Mouse (Mus musculus) MEL (cell line): ENCODE data around the gene Pex10. TPM values are rescaled to one million over a fixed set of nuclear protein-coding genes. Genes with fewer than 3 reads are reported as not detected.
A peak's percentile ranks its signal among the peaks of the same experiment; 100 is the strongest.

ENCODE experiments used
- DNase-seq: peaks from one replicate; pipeline ENCODE4 v3.0.0; 2011; ENCODE audit warnings: low read depth, low spot score
- H3K27ac ChIP-seq: 2 replicates; pipeline ENCODE4 v1.5.1; 2012; ENCODE audit warnings: low read depth, mild to moderate bottlenecking, control low read depth, low read length, moderate library complexity; ENCODE audit not compliant: control insufficient read depth
- H3K27me3 ChIP-seq, 2 experiments: fragments of 150-350 bp in 1 of 2; sonication (generic) in 1 of 2; 2 replicates each; pipeline ENCODE4 v1.6.1; 2012; ENCODE audit warnings: low read length in 2 of 2, mild to moderate bottlenecking in 2 of 2, improper control_type of control experiment in 1 of 2, moderate library complexity in 1 of 2; ENCODE audit not compliant: insufficient read depth in 2 of 2, control insufficient read depth in 1 of 2
- H3K36me3 ChIP-seq, 2 experiments: 2 replicates each; pipeline ENCODE4 v1.6.1; 2012 to 2014; ENCODE audit warnings: low read length in 2 of 2, improper control_type of control experiment in 1 of 2, inconsistent platforms in 1 of 2, mild to moderate bottlenecking in 1 of 2; ENCODE audit not compliant: insufficient read depth in 2 of 2, control insufficient read depth in 1 of 2
- H3K4me1 ChIP-seq, 2 experiments: fragments of 150-350 bp in 1 of 2; sonication (generic) in 1 of 2; 2 replicates each; pipeline ENCODE4 v1.6.1; 2012; ENCODE audit warnings: low read length in 2 of 2, improper control_type of control experiment in 1 of 2, mild to moderate bottlenecking in 1 of 2; ENCODE audit not compliant: insufficient read depth in 2 of 2, control insufficient read depth in 1 of 2
- H3K4me3 ChIP-seq, 2 experiments: fragments of 150-350 bp in 1 of 2; sonication (generic) in 1 of 2; 2 replicates each; pipeline ENCODE4 v1.5.1; 2012; ENCODE audit warnings: low read depth in 2 of 2, low read length in 2 of 2, mild to moderate bottlenecking in 2 of 2, moderate library complexity in 2 of 2, control low read depth in 1 of 2, improper control_type of control experiment in 1 of 2; ENCODE audit not compliant: control insufficient read depth in 1 of 2, insufficient read depth in 1 of 2
- H3K79me2 ChIP-seq: 2 replicates; pipeline ENCODE4 v1.6.1; 2012; ENCODE audit warnings: mild to moderate bottlenecking, low read length, moderate library complexity; ENCODE audit not compliant: control insufficient read depth, poor library complexity, insufficient read depth
- H3K9ac ChIP-seq: 2 replicates; pipeline ENCODE4 v1.6.1; 2012; ENCODE audit warnings: low read depth, mild to moderate bottlenecking, control low read depth, low read length, moderate library complexity; ENCODE audit not compliant: control insufficient read depth, poor library complexity, severe bottlenecking
- H3K9me3 ChIP-seq: fragments of 150-350 bp; sonication (generic); replicated peaks from 2 replicates; pipeline ENCODE4 v1.6.1; 2012; ENCODE audit warnings: mild to moderate bottlenecking, low read length, improper control_type of control experiment, moderate library complexity; ENCODE audit not compliant: insufficient read depth
- BHLHE40 ChIP-seq: IDR thresholded peaks from 2 replicates; pipeline ENCODE4 v1.6.1; 2012; ENCODE audit warnings: low read depth, mild to moderate bottlenecking, inconsistent platforms, low read length, improper control_type of control experiment, borderline replicate concordance
- CHD1 ChIP-seq: IDR thresholded peaks from 2 replicates; pipeline ENCODE4 v1.6.1; 2012; ENCODE audit warnings: low read depth, mild to moderate bottlenecking, inconsistent platforms, low read length, improper control_type of control experiment
- CHD2 ChIP-seq: IDR thresholded peaks from 2 replicates; pipeline ENCODE4 v1.6.1; 2011; ENCODE audit warnings: low read length, improper control_type of control experiment
- CTCF ChIP-seq, 3 experiments: IDR thresholded peaks in 2 of 3; conservative IDR thresholded peaks in 1 of 3; 2 replicates each; pipeline ENCODE4 v1.5.1; 2011 to 2012; ENCODE audit warnings: low read length in 3 of 3, low read depth in 2 of 3, mild to moderate bottlenecking in 2 of 3, improper control_type of control experiment in 1 of 3, inconsistent platforms in 1 of 3, mixed read lengths in 1 of 3, moderate library complexity in 1 of 3; ENCODE audit not compliant: control insufficient read depth in 1 of 3, insufficient read depth in 1 of 3, poor library complexity in 1 of 3, severe bottlenecking in 1 of 3
- E2F4 ChIP-seq: IDR thresholded peaks from 2 replicates; pipeline ENCODE4 v1.6.1; 2011; ENCODE audit warnings: low read depth, low read length, improper control_type of control experiment, borderline replicate concordance
- ELF1 ChIP-seq: IDR thresholded peaks from 2 replicates; pipeline ENCODE4 v1.6.1; 2014; ENCODE audit warnings: low read depth, mild to moderate bottlenecking, inconsistent platforms, low read length, improper control_type of control experiment, moderate library complexity
- EP300 ChIP-seq, 2 experiments: IDR thresholded peaks; 2 replicates each; pipeline ENCODE4 v1.6.1; 2011; ENCODE audit warnings: improper control_type of control experiment in 2 of 2, low read length in 2 of 2, low read depth in 1 of 2, mild to moderate bottlenecking in 1 of 2
- ETS1 ChIP-seq: IDR thresholded peaks from 2 replicates; pipeline ENCODE4 v1.6.1; 2012; ENCODE audit warnings: low read depth, mild to moderate bottlenecking, inconsistent platforms, low read length, improper control_type of control experiment, moderate library complexity
- GABPA ChIP-seq: IDR thresholded peaks from 2 replicates; pipeline ENCODE4 v1.6.1; 2012; ENCODE audit warnings: low read depth, mild to moderate bottlenecking, inconsistent platforms, low read length, improper control_type of control experiment, moderate library complexity
- GATA1 ChIP-seq: IDR thresholded peaks from 2 replicates; pipeline ENCODE4 v1.6.1; 2011; ENCODE audit warnings: low read depth, low read length, improper control_type of control experiment
- HCFC1 ChIP-seq: IDR thresholded peaks from 2 replicates; pipeline ENCODE4 v1.6.1; 2012; ENCODE audit warnings: low read depth, mild to moderate bottlenecking, inconsistent platforms, low read length, improper control_type of control experiment, moderate library complexity
- JUND ChIP-seq: IDR thresholded peaks from 2 replicates; pipeline ENCODE4 v1.6.1; 2011; ENCODE audit warnings: low read depth, mild to moderate bottlenecking, improper control_type of control experiment, low read length
- KAT2A ChIP-seq: conservative IDR thresholded peaks from 2 replicates; pipeline ENCODE4 v1.6.1; 2012; ENCODE audit warnings: low read depth, low read length, improper control_type of control experiment, inconsistent platforms
- MAFK ChIP-seq: IDR thresholded peaks from 2 replicates; pipeline ENCODE4 v1.6.1; 2011; ENCODE audit warnings: low read depth, mild to moderate bottlenecking, low read length, improper control_type of control experiment, borderline replicate concordance
- MAX ChIP-seq: IDR thresholded peaks from 2 replicates; pipeline ENCODE4 v1.6.1; 2011; ENCODE audit warnings: low read length, improper control_type of control experiment
- MAZ ChIP-seq: IDR thresholded peaks from 2 replicates; pipeline ENCODE4 v1.6.1; 2012; ENCODE audit warnings: low read depth, mild to moderate bottlenecking, inconsistent platforms, low read length, improper control_type of control experiment
- MEF2A ChIP-seq: IDR thresholded peaks from 2 replicates; pipeline ENCODE4 v1.6.1; 2014; ENCODE audit warnings: low read depth, mild to moderate bottlenecking, inconsistent platforms, low read length, improper control_type of control experiment; ENCODE audit not compliant: poor library complexity, insufficient replicate concordance, severe bottlenecking; ENCODE audit errors: extremely low read depth
- MXI1 ChIP-seq: IDR thresholded peaks from 2 replicates; pipeline ENCODE4 v1.6.1; 2011; ENCODE audit warnings: mild to moderate bottlenecking, low read depth, low read length, improper control_type of control experiment
- MYB ChIP-seq: IDR thresholded peaks from 2 replicates; pipeline ENCODE4 v1.6.1; 2011; ENCODE audit warnings: mild to moderate bottlenecking, low read depth, low read length, improper control_type of control experiment
- MYC ChIP-seq: IDR thresholded peaks from 2 replicates; pipeline ENCODE4 v1.6.1; 2011; ENCODE audit warnings: low read depth, mild to moderate bottlenecking, low read length, improper control_type of control experiment, moderate library complexity
- NELFE ChIP-seq: IDR thresholded peaks from 2 replicates; pipeline ENCODE4 v1.6.1; 2011; ENCODE audit warnings: low read depth, low read length, improper control_type of control experiment
- NRF1 ChIP-seq: IDR thresholded peaks from 2 replicates; pipeline ENCODE4 v1.6.1; 2014; ENCODE audit warnings: low read depth, mild to moderate bottlenecking, inconsistent platforms, low read length, improper control_type of control experiment, moderate library complexity; ENCODE audit not compliant: poor library complexity, insufficient read depth, severe bottlenecking
- POLR2A ChIP-seq, 2 experiments: IDR thresholded peaks; 2 replicates each; pipeline ENCODE4 v1.6.1; 2011 to 2012; ENCODE audit warnings: low read length in 2 of 2, mild to moderate bottlenecking in 2 of 2, control low read depth in 1 of 2, improper control_type of control experiment in 1 of 2, low read depth in 1 of 2, moderate library complexity in 1 of 2; ENCODE audit not compliant: control insufficient read depth in 1 of 2, insufficient read depth in 1 of 2, poor library complexity in 1 of 2
- POLR2AphosphoS2 ChIP-seq: IDR thresholded peaks from 2 replicates; pipeline ENCODE4 v1.6.1; 2011; ENCODE audit warnings: low read length, improper control_type of control experiment
- POLR2AphosphoS5 ChIP-seq: IDR thresholded peaks from 2 replicates; pipeline ENCODE4 v1.6.1; 2012; ENCODE audit warnings: low read depth, borderline replicate concordance, mild to moderate bottlenecking, inconsistent platforms, low read length, moderate library complexity, mixed read lengths
- RAD21 ChIP-seq: IDR thresholded peaks from 2 replicates; pipeline ENCODE4 v1.6.1; 2011; ENCODE audit warnings: mild to moderate bottlenecking, low read depth, low read length, improper control_type of control experiment
- RCOR1 ChIP-seq: IDR thresholded peaks from 2 replicates; pipeline ENCODE4 v1.6.1; 2012; ENCODE audit warnings: low read depth, mild to moderate bottlenecking, inconsistent platforms, low read length, improper control_type of control experiment
- SMC3 ChIP-seq: IDR thresholded peaks from 2 replicates; pipeline ENCODE4 v1.6.1; 2011; ENCODE audit warnings: low read depth, low read length, improper control_type of control experiment
- TAL1 ChIP-seq: IDR thresholded peaks from 2 replicates; pipeline ENCODE4 v1.6.1; 2012; ENCODE audit warnings: mild to moderate bottlenecking, inconsistent platforms, low read length, moderate library complexity, mixed read lengths
- TBP ChIP-seq: IDR thresholded peaks from 2 replicates; pipeline ENCODE4 v1.8.0; 2011; ENCODE audit warnings: low read depth, low read length, improper control_type of control experiment
- TCF12 ChIP-seq: IDR thresholded peaks from 2 replicates; pipeline ENCODE4 v1.6.1; 2014; ENCODE audit warnings: low read depth, mild to moderate bottlenecking, inconsistent platforms, low read length, improper control_type of control experiment, moderate library complexity
- UBTF ChIP-seq: IDR thresholded peaks from 2 replicates; pipeline ENCODE4 v1.6.1; 2012; ENCODE audit warnings: low read depth, mild to moderate bottlenecking, inconsistent platforms, low read length, improper control_type of control experiment, moderate library complexity, borderline replicate concordance; ENCODE audit not compliant: insufficient read depth
- USF1 ChIP-seq: IDR thresholded peaks from 2 replicates; pipeline ENCODE4 v1.6.1; 2014; ENCODE audit warnings: low read depth, mild to moderate bottlenecking, inconsistent platforms, low read length, improper control_type of control experiment, moderate library complexity
- USF2 ChIP-seq, 2 experiments: IDR thresholded peaks; 2 replicates each; pipeline ENCODE4 v1.6.1; 2011 to 2012; ENCODE audit warnings: improper control_type of control experiment in 2 of 2, low read length in 2 of 2, borderline replicate concordance in 1 of 2, inconsistent platforms in 1 of 2, low read depth in 1 of 2, mild to moderate bottlenecking in 1 of 2; ENCODE audit not compliant: insufficient read depth in 1 of 2
- ZC3H11A ChIP-seq: IDR thresholded peaks from 2 replicates; pipeline ENCODE4 v1.6.1; 2012; ENCODE audit warnings: low read depth, mild to moderate bottlenecking, inconsistent platforms, low read length, improper control_type of control experiment
- ZKSCAN1 ChIP-seq: IDR thresholded peaks from 2 replicates; pipeline ENCODE4 v1.6.1; 2012; ENCODE audit warnings: low read depth, mild to moderate bottlenecking, inconsistent platforms, low read length, improper control_type of control experiment, moderate library complexity
- ZMIZ1 ChIP-seq: IDR thresholded peaks from 2 replicates; pipeline ENCODE4 v1.6.1; 2012; ENCODE audit warnings: low read depth, mild to moderate bottlenecking, inconsistent platforms, low read length, improper control_type of control experiment, moderate library complexity
- ZNF384 ChIP-seq: IDR thresholded peaks from 2 replicates; pipeline ENCODE4 v1.6.1; 2012; ENCODE audit warnings: low read depth, mild to moderate bottlenecking, inconsistent platforms, low read length, improper control_type of control experiment
- polyA plus RNA-seq, 2 experiments: library from polyadenylated mRNA; stranded (reverse) in 1 of 2; unstranded in 1 of 2; fragments of >175 nt in 1 of 2; fragments of >200 nt in 1 of 2; gene quantifications; 2 replicates each; pipeline versions ENCODE4 v1.2.1 to v1.2.4; 2012; ENCODE audit warnings: low replicate concordance in 2 of 2, low read depth in 1 of 2; ENCODE audit not compliant: insufficient read length in 2 of 2, insufficient read depth in 1 of 2, missing spikeins in 1 of 2
- total RNA-seq: library from RNA; depleted of rRNA; stranded (reverse); fragments of 300-350 nt; gene quantifications from 2 replicates; pipeline ENCODE4 v1.2.3, GENCODE M21; 2012

The Pex10 gene
- total and polyA plus RNA-seq, 3 experiments, result 15.8 to 21.8 TPM; not detected in 1

- H3K9ac ChIP-seq, result no peak overlapping the region
- H3K9me3 ChIP-seq, result no peaks in the 10 kb centered on the region
- no peaks in the 10 kb centered on the region for H3K79me2 ChIP-seq
- H3K4me3 ChIP-seq, result no peak overlapping the region
- no peaks in the 10 kb centered on the region for H3K27me3 ChIP-seq
- peaks cover 0 to 35% of the 10 kb centered on the region in 2 experiments; a peak in 2 of 4 replicates for H3K36me3 ChIP-seq
- no peak overlapping the region for H3K27ac ChIP-seq
- DNase-seq, result peak; percentile 61
- peaks cover 27 to 59% of the 10 kb centered on the region in 2 experiments for H3K4me1 ChIP-seq
- no peak for TF ChIP-seq USF2 (IDR thresholded peaks at IDR 0.05; ENCODE audit: borderline replicate concordance in 1 of 2, insufficient read depth in 1 of 2, low read depth in 1 of 2, low read length in 2 of 2)
- no peak for TF ChIP-seq POLR2AphosphoS2
- TF ChIP-seq POLR2AphosphoS5, result no peak
- TF ChIP-seq ZMIZ1, result no peak
- no peak for TF ChIP-seq EP300 (IDR thresholded peaks at IDR 0.05; ENCODE audit: low read depth in 1 of 2, low read length in 2 of 2)
- TF ChIP-seq SMC3, result no peak
- TF ChIP-seq TAL1, result no peak
- TF ChIP-seq BHLHE40, result no peak
- no peak for TF ChIP-seq E2F4
- peak; percentile 74 for TF ChIP-seq TCF12
- no peak for TF ChIP-seq MYC
- no peak for TF ChIP-seq RAD21
- TF ChIP-seq RCOR1, result peak; percentile 49; the same call in 1 of the 2 replicates
- TF ChIP-seq TBP, result no peak
- no peak for TF ChIP-seq NRF1
- no peak for TF ChIP-seq POLR2A (IDR thresholded peaks at IDR 0.05; ENCODE audit: control insufficient read depth in 1 of 2, insufficient read depth in 1 of 2, low read depth in 1 of 2, low read length in 2 of 2, poor library complexity in 1 of 2)
- TF ChIP-seq NELFE, result no peak
- no peak for TF ChIP-seq JUND
- TF ChIP-seq MAFK, result 0 out of 2 replicates have a peak, but pooled peaks have one; percentile 25
- no peak for TF ChIP-seq MAX
- no peak for TF ChIP-seq CTCF (IDR thresholded peaks at IDR 0.05 in 2 of 3, conservative IDR thresholded peaks at IDR 0.05 in 1 of 3; ENCODE audit: control insufficient read depth in 1 of 3, insufficient read depth in 1 of 3, low read depth in 2 of 3, low read length in 3 of 3, poor library complexity in 1 of 3, severe bottlenecking in 1 of 3)
- TF ChIP-seq ZC3H11A, result no peak
- TF ChIP-seq GABPA, result no peak
- TF ChIP-seq MXI1, result no peak
- TF ChIP-seq CHD2, result no peak
- TF ChIP-seq GATA1, result peak; percentile 75
- TF ChIP-seq MYB, result no peak
- no peak for TF ChIP-seq MEF2A
- TF ChIP-seq USF1, result no peak
- no peak for TF ChIP-seq ELF1
- no peak for TF ChIP-seq ZNF384
- TF ChIP-seq KAT2A, result no peak
- TF ChIP-seq CHD1, result no peak
- TF ChIP-seq UBTF, result no peak
- no peak for TF ChIP-seq HCFC1
- peak; percentile 90 for TF ChIP-seq ETS1
- no peak for TF ChIP-seq ZKSCAN1
- TF ChIP-seq MAZ, result no peak
Observed at GRCm38 (mm10) chr4:155120583-155120982, 53.8 kb downstream of the Pex10 start.
